Mouse (Mus musculus) neural tube, embryonic 14.5 days (tissue): Measurements from ENCODE around the gene Rpl28. TPM values are rescaled to one million over a fixed set of nuclear protein-coding genes. Genes with fewer than 3 reads are reported as not detected.

Experiments
- ATAC-seq: fragments of 200-750 bp; cut with Nextera tagmentation; 2 replicates; pipeline ENCODE4 v1.8.0; 2017; ENCODE audit warnings: low read depth, mild to moderate bottlenecking, moderate TSS enrichment, moderate library complexity
- H3K27ac ChIP-seq: fragments of 300-500 bp; sonication (generic); 2 replicates; pipeline ENCODE4 v1.5.1; 2014; ENCODE audit warnings: low read depth, mild to moderate bottlenecking, control low read depth, low read length, moderate library complexity, mixed read lengths
- H3K27me3 ChIP-seq: fragments of 300-500 bp; sonication (generic); 2 replicates; pipeline ENCODE4 v1.6.1; 2014; ENCODE audit warnings: low read length; ENCODE audit not compliant: control insufficient read depth, insufficient read depth
- H3K36me3 ChIP-seq: fragments of 300-500 bp; sonication (generic); 2 replicates; pipeline ENCODE4 v1.6.1; 2014; ENCODE audit warnings: low read length, mixed read lengths; ENCODE audit not compliant: control insufficient read depth, insufficient read depth
- H3K4me1 ChIP-seq: fragments of 300-500 bp; sonication (generic); 2 replicates; pipeline ENCODE4 v1.6.1; 2014; ENCODE audit warnings: low read length; ENCODE audit not compliant: control insufficient read depth, insufficient read depth
- H3K4me2 ChIP-seq: fragments of 300-500 bp; sonication (generic); 2 replicates; pipeline ENCODE4 v1.6.1; 2014; ENCODE audit warnings: mild to moderate bottlenecking, low read depth, low read length, control low read depth
- H3K4me3 ChIP-seq: fragments of 300-500 bp; sonication (generic); 2 replicates; pipeline ENCODE4 v1.5.1; 2014; ENCODE audit warnings: low read depth, low read length, control low read depth, mixed read lengths
- H3K9ac ChIP-seq: fragments of 300-500 bp; sonication (generic); replicated peaks from 2 replicates; pipeline ENCODE4 v1.6.1; 2014; ENCODE audit warnings: low read depth, mild to moderate bottlenecking, control low read depth, low read length, mixed read lengths
- H3K9me3 ChIP-seq: fragments of 300-500 bp; sonication (generic); 2 replicates; pipeline ENCODE4 v1.6.1; 2016; ENCODE audit warnings: low read length; ENCODE audit not compliant: control insufficient read depth
- WGBS: fragments of 180-500 bp; shearing (Covaris S2); extraction: QIAGEN DNeasy Blood & Tissue Kit; methylation state at CpG from one replicate; pipeline ENCODE4 v1.1.7; 2014; 5-methylcytosine and 5-hydroxymethylcytosine counted together
- polyA plus RNA-seq: library from polyadenylated mRNA; unstranded; fragments of >200 nt; fragmentation: Nextera tagmentation; extraction: Ambion mirVana; gene quantifications from 2 replicates; pipeline ENCODE4 v1.2.1, GENCODE M21; 2014

The Rpl28 gene
- polyA plus RNA-seq, 1 experiment from 2014 or later, result 173 TPM

- H3K4me1 ChIP-seq, result 0 out of 2 replicates have a peak, but pooled peaks cover 3% of the 10 kb centered on the region
- H3K27me3 ChIP-seq, result no peaks in the 10 kb centered on the region
- H3K4me2 ChIP-seq, result peak within 1 kb of the TSS; percentile 38
- H3K9me3 ChIP-seq, result no peaks in the 10 kb centered on the region
- peak within 1 kb of the TSS; percentile 18 for H3K4me3 ChIP-seq
- H3K9ac ChIP-seq, result peak within 1 kb of the TSS; percentile 7; the same call in 1 of the 2 replicates
- ATAC-seq, result peak; percentile 95
- WGBS, result 3% methylated on average over 24 of the region's 24 CpGs
- H3K27ac ChIP-seq, result no peak within 1 kb of the TSS
- H3K36me3 ChIP-seq, result no peaks in the 10 kb centered on the region
Observed at GRCm38 (mm10) chr7:4752821-4753570, 39.7 kb upstream of the Rpl28 start, which contains the start of gene Cox6b2. Gene Cox6b2 (minus strand): TSS chr7:4753094.

GRCm38 (mm10) chr7:4759670-4760069 is 33.0 kb upstream of the Rpl28 start:
- no peak overlapping the region for H3K4me3 ChIP-seq
- no peaks in the 10 kb centered on the region for H3K4me1 ChIP-seq
- no peak overlapping the region for H3K4me2 ChIP-seq
- no peak overlapping the region for H3K27ac ChIP-seq
- ATAC-seq, result no peak
- no peaks in the 10 kb centered on the region for H3K27me3 ChIP-seq
- H3K9me3 ChIP-seq, result no peaks in the 10 kb centered on the region
- 67% methylated on average over 1 of the region's 1 CpGs for WGBS
- no peak overlapping the region for H3K9ac ChIP-seq
- no peaks in the 10 kb centered on the region for H3K36me3 ChIP-seq

GRCm38 (mm10) chr7:4764946-4765710 is 27.5 kb upstream of the Rpl28 start:
- no peak for ATAC-seq
- H3K4me1 ChIP-seq, result no peaks in the 10 kb centered on the region
- H3K4me2 ChIP-seq, result no peak overlapping the region
- H3K27ac ChIP-seq, result no peak overlapping the region
- H3K9me3 ChIP-seq, result no peaks in the 10 kb centered on the region
- no peaks in the 10 kb centered on the region for H3K36me3 ChIP-seq
- H3K4me3 ChIP-seq, result no peak overlapping the region
- no peaks in the 10 kb centered on the region for H3K27me3 ChIP-seq
- H3K9ac ChIP-seq, result no peak overlapping the region
- 13% methylated on average over 4 of the region's 4 CpGs for WGBS

GRCm38 (mm10) chr7:4771202-4771601 is 21.5 kb upstream of the Rpl28 start, which contains the start of gene Fam71e2:
Gene Fam71e2 (minus strand): TSS chr7:4771302.
- Histone ChIP-seq H3K27me3 (peaks cover 7% of the 10 kb centered on the region), H3K27ac (no peak within 1 kb of the TSS), H3K4me2 (no peak within 1 kb of the TSS), H3K4me3 (no peak within 1 kb of the TSS), H3K4me1 (no peaks in the 10 kb centered on the region), H3K9ac (no peak within 1 kb of the TSS), H3K36me3 (no peaks in the 10 kb centered on the region), H3K9me3 (no peaks in the 10 kb centered on the region)
- 81% methylated on average over 3 of the region's 5 CpGs for WGBS
- no peak for ATAC-seq

GRCm38 (mm10) chr7:4776131-4776530 is 16.5 kb upstream of the Rpl28 start:
- 54% methylated on average over 10 of the region's 10 CpGs for WGBS
- Histone ChIP-seq H3K36me3 (no peaks in the 10 kb centered on the region), H3K4me2 (no peak overlapping the region), H3K9ac (no peak overlapping the region), H3K4me1 (peaks cover 7% of the 10 kb centered on the region; the same call in 1 of the 2 replicates), H3K4me3 (no peak overlapping the region), H3K27ac (no peak overlapping the region; the same call in 1 of the 2 replicates), H3K9me3 (no peaks in the 10 kb centered on the region), H3K27me3 (peaks cover 36% of the 10 kb centered on the region)
- ATAC-seq, result no peak

GRCm38 (mm10) chr7:4776861-4777830 is 15.5 kb upstream of the Rpl28 start:
- Histone ChIP-seq H3K4me3 (peak overlapping the region; percentile 26; the same call in 1 of the 2 replicates), H3K4me2 (peak overlapping the region; percentile 41), H3K4me1 (peaks cover 7% of the 10 kb centered on the region; the same call in 1 of the 2 replicates), H3K36me3 (no peaks in the 10 kb centered on the region), H3K9me3 (no peaks in the 10 kb centered on the region), H3K9ac (peak overlapping the region; percentile 28; the same call in 1 of the 2 replicates), H3K27me3 (peaks cover 36% of the 10 kb centered on the region), H3K27ac (no peak overlapping the region)
- under 1% methylated on average over 41 of the region's 56 CpGs for WGBS
- ATAC-seq, result peak; percentile 77

GRCm38 (mm10) chr7:4777851-4778637 is 14.6 kb upstream of the Rpl28 start:
- ATAC-seq, result no peak
- no peak overlapping the region for H3K4me2 ChIP-seq

GRCm38 (mm10) chr7:4779921-4780320 is 12.8 kb upstream of the Rpl28 start:
- no peaks in the 10 kb centered on the region for H3K9me3 ChIP-seq
- H3K27me3 ChIP-seq, result peaks cover 36% of the 10 kb centered on the region
- H3K4me1 ChIP-seq, result peaks cover 7% of the 10 kb centered on the region; the same call in 1 of the 2 replicates
- 44% methylated on average over 5 of the region's 5 CpGs for WGBS
- no peak overlapping the region for H3K9ac ChIP-seq
- no peak overlapping the region for H3K4me2 ChIP-seq
- no peaks in the 10 kb centered on the region for H3K36me3 ChIP-seq
- no peak overlapping the region for H3K4me3 ChIP-seq
- no peak overlapping the region for H3K27ac ChIP-seq
- ATAC-seq, result no peak

More at GRCm38 (mm10) chr7:4777851-4778637, 14.6 kb upstream of the Rpl28 start:
- Histone ChIP-seq H3K9ac (no peak overlapping the region), H3K9me3 (no peaks in the 10 kb centered on the region), H3K4me3 (no peak overlapping the region), H3K27me3 (peaks cover 36% of the 10 kb centered on the region), H3K27ac (no peak overlapping the region), H3K36me3 (no peaks in the 10 kb centered on the region), H3K4me1 (peaks cover 7% of the 10 kb centered on the region; the same call in 1 of the 2 replicates)
- 6% methylated on average over 18 of the region's 20 CpGs for WGBS
